Mouse (Mus musculus) forebrain, postnatal 0 days (tissue): ENCODE measurements around the gene Tmed9. TPM values are rescaled to one million over a fixed set of nuclear protein-coding genes. Genes with fewer than 3 reads are reported as not detected.

Source experiments
- ATAC-seq: fragments of 200-750 bp; cut with Nextera tagmentation; 2 replicates; pipeline ENCODE4 v1.8.0; 2017; ENCODE audit warnings: mild to moderate bottlenecking, moderate library complexity
- DNase-seq: peaks from one replicate; pipeline ENCODE4 v3.0.0-alpha.2; 2015
- H3K27ac ChIP-seq: fragments of 300-500 bp; sonication (generic); 2 replicates; pipeline ENCODE4 v1.5.1; 2014; ENCODE audit warnings: low read depth, mild to moderate bottlenecking, antibody characterized with exemption, low read length, moderate library complexity, mixed read lengths
- H3K27me3 ChIP-seq: fragments of 300-500 bp; sonication (generic); 2 replicates; pipeline ENCODE4 v1.6.1; 2014; ENCODE audit warnings: mild to moderate bottlenecking, low read length, mixed read lengths; ENCODE audit not compliant: insufficient read depth
- H3K36me3 ChIP-seq: fragments of 300-500 bp; sonication (generic); 2 replicates; pipeline ENCODE4 v1.6.1; 2014; ENCODE audit warnings: mild to moderate bottlenecking, moderate library complexity; ENCODE audit not compliant: insufficient read depth
- H3K4me1 ChIP-seq: fragments of 300-500 bp; sonication (generic); 2 replicates; pipeline ENCODE4 v1.6.1; 2014; ENCODE audit warnings: antibody characterized with exemption; ENCODE audit not compliant: insufficient read depth
- H3K4me2 ChIP-seq: fragments of 300-500 bp; sonication (generic); 2 replicates; pipeline ENCODE4 v1.6.1; 2014; ENCODE audit warnings: low read depth, mild to moderate bottlenecking, moderate library complexity
- H3K4me3 ChIP-seq: fragments of 300-500 bp; sonication (generic); 2 replicates; pipeline ENCODE4 v1.5.1; 2014; ENCODE audit warnings: low read depth, low read length, mixed read lengths
- H3K9ac ChIP-seq: fragments of 300-500 bp; sonication (generic); 2 replicates; pipeline ENCODE4 v1.6.1; 2014; ENCODE audit warnings: mild to moderate bottlenecking
- H3K9me3 ChIP-seq: fragments of 300-500 bp; sonication (generic); 2 replicates; pipeline ENCODE4 v1.6.1; 2016; ENCODE audit warnings: low read length
- CTCF ChIP-seq: sonication (generic); IDR thresholded peaks from 2 replicates; pipeline ENCODE4 v1.5.1; 2016; ENCODE audit warnings: antibody characterized with exemption, control low read depth, low read depth
- WGBS: fragments of 180-500 bp; shearing (Covaris S2); extraction: QIAGEN DNeasy Blood & Tissue Kit; methylation state at CpG from one replicate; pipeline ENCODE4 v1.1.7; 2014; 5-methylcytosine and 5-hydroxymethylcytosine counted together
- polyA plus RNA-seq: library from polyadenylated mRNA; unstranded; fragments of >200 nt; fragmentation: Nextera tagmentation; extraction: Ambion mirVana; gene quantifications from 2 replicates; pipeline ENCODE4 v1.2.1, GENCODE M21; 2015
- total RNA-seq: library from RNA; depleted of rRNA; stranded (reverse); fragments of >200 nt; gene quantifications from 2 replicates; pipeline ENCODE4 v1.2.3, GENCODE M21; 2014

Tmed9 gene
- total and polyA plus RNA-seq, 2 experiments from 2014 or later = 56.3 to 102 TPM

- Histone ChIP-seq H3K27me3 (no peaks in the 10 kb centered on the region), H3K9me3 (no peaks in the 10 kb centered on the region), H3K4me1 (peaks cover 9% of the 10 kb centered on the region; the same call in 1 of the 2 replicates), H3K36me3 (peaks cover 37% of the 10 kb centered on the region), H3K9ac (no peak overlapping the region), H3K4me3 (no peak overlapping the region), H3K27ac (no peak overlapping the region), H3K4me2 (no peak overlapping the region)
- ATAC-seq (no peak), DNase-seq (no peak)
- TF ChIP-seq CTCF = no peak
- WGBS = 96% methylated on average over 12 of the region's 12 CpGs
Measured at GRCm38 (mm10) chr13:55596802-55597201, 23.3 kb downstream of the Tmed9 start.

GRCm38 (mm10) chr13:55599566-55600540, 26.3 kb downstream of the Tmed9 start, which contains the start of gene B4galt7:
Gene B4galt7, plus strand, starts transcription at chr13:55599896.
- 8% methylated on average over 49 of the region's 51 CpGs for WGBS
- DNase-seq (peak; percentile 81), ATAC-seq (peak; percentile 91)
- Histone ChIP-seq H3K9me3 (no peaks in the 10 kb centered on the region), H3K4me1 (peaks cover 6% of the 10 kb centered on the region; the same call in 1 of the 2 replicates), H3K27ac (peak within 1 kb of the TSS; percentile 81), H3K4me3 (peak within 1 kb of the TSS; percentile 91), H3K9ac (peak within 1 kb of the TSS; percentile 85), H3K4me2 (peak within 1 kb of the TSS; percentile 73), H3K27me3 (no peaks in the 10 kb centered on the region), H3K36me3 (peaks cover 43% of the 10 kb centered on the region)
- no peak for TF ChIP-seq CTCF

- no peaks in the 10 kb centered on the region for H3K9me3 ChIP-seq
- H3K4me2 ChIP-seq = peak overlapping the region; percentile 73
- DNase-seq (peak; percentile 45), ATAC-seq (peak; percentile 64)
- peaks cover 36% of the 10 kb centered on the region for H3K36me3 ChIP-seq
- H3K27me3 ChIP-seq = no peaks in the 10 kb centered on the region
- peak overlapping the region; percentile 81 for H3K27ac ChIP-seq
- TF ChIP-seq CTCF = no peak
- H3K4me3 ChIP-seq = peak overlapping the region; percentile 91
- peaks cover 6% of the 10 kb centered on the region; the same call in 1 of the 2 replicates for H3K4me1 ChIP-seq
- H3K9ac ChIP-seq = peak overlapping the region; percentile 85
- WGBS = 18% methylated on average over 9 of the region's 9 CpGs
Measured at GRCm38 (mm10) chr13:55600657-55601056, 27.1 kb downstream of the Tmed9 start.

GRCm38 (mm10) chr13:55601611-55602010, 28.1 kb downstream of the Tmed9 start:
- no peak overlapping the region for H3K4me3 ChIP-seq
- H3K27me3 ChIP-seq = no peaks in the 10 kb centered on the region
- ATAC-seq = peak; percentile 37; the same call in 1 of the 2 replicates
- TF ChIP-seq CTCF = peak; percentile 95
- 7% methylated on average over 3 of the region's 3 CpGs for WGBS
- H3K4me1 ChIP-seq = peaks cover 6% of the 10 kb centered on the region; the same call in 1 of the 2 replicates
- H3K27ac ChIP-seq = no peak overlapping the region
- no peaks in the 10 kb centered on the region for H3K9me3 ChIP-seq
- peak; percentile 91 for DNase-seq
- peak overlapping the region; percentile 73; the same call in 1 of the 2 replicates for H3K4me2 ChIP-seq
- H3K9ac ChIP-seq = no peak overlapping the region
- peaks cover 31% of the 10 kb centered on the region for H3K36me3 ChIP-seq

GRCm38 (mm10) chr13:55604606-55605005, 31.1 kb downstream of the Tmed9 start:
- WGBS = 97% methylated on average over 3 of the region's 3 CpGs
- H3K4me1 ChIP-seq = peaks cover 6% of the 10 kb centered on the region; the same call in 1 of the 2 replicates
- no peak for ATAC-seq
- no peak overlapping the region for H3K4me2 ChIP-seq
- no peak overlapping the region for H3K9ac ChIP-seq
- no peak for DNase-seq
- H3K36me3 ChIP-seq = peaks cover 37% of the 10 kb centered on the region
- H3K9me3 ChIP-seq = no peaks in the 10 kb centered on the region
- no peak overlapping the region for H3K27ac ChIP-seq
- no peak for TF ChIP-seq CTCF
- no peaks in the 10 kb centered on the region for H3K27me3 ChIP-seq
- no peak overlapping the region for H3K4me3 ChIP-seq

GRCm38 (mm10) chr13:55606899-55607623, 33.5 kb downstream of the Tmed9 start:
- no peak overlapping the region for H3K4me2 ChIP-seq
- no peak for TF ChIP-seq CTCF
- H3K27ac ChIP-seq = no peak overlapping the region
- ATAC-seq (no peak), DNase-seq (no peak)
- no peaks in the 10 kb centered on the region for H3K27me3 ChIP-seq
- 82% methylated on average over 10 of the region's 10 CpGs for WGBS
- H3K9ac ChIP-seq = no peak overlapping the region
- no peaks in the 10 kb centered on the region for H3K4me1 ChIP-seq
- H3K4me3 ChIP-seq = no peak overlapping the region
- H3K36me3 ChIP-seq = peaks cover 47% of the 10 kb centered on the region
- H3K9me3 ChIP-seq = no peaks in the 10 kb centered on the region
